Mouse (Mus musculus): ENCODE measurements around the gene Sae1.

DNA sequence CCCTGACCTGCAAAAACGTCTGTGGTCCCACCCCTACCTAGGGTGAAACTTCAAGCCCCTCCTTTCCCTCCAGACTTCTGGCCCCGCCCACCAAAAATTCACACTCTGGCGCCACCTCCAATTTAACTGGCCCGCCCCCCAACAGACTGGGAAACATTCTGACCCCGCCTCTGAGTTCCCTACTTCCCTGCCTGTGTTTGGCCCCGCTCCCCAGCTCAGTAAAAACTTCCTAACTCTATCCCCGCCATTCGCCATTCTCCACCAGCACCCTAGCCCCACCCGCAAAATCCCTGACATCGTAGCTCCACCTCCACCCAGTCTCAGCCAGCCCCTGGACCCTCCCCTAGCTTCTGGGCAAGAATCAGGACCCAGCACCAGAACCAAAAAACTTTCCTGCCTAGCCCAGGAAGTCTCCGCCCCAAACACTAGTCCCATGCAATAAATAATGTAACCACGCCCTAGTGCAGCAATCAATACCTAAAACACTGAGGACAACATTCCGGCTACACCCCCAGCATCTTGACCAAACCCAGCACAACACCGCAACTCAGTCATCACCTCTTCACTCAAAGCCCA lies 102.1 kb downstream of the Sae1 start:
- TF ChIP-seq CTCF (IDR thresholded peaks at IDR 0.05; ENCODE audit: borderline replicate concordance, extremely low read depth, insufficient read depth, insufficient read length), result no peak
- no peak for TF ChIP-seq POLR2A (IDR thresholded peaks at IDR 0.05; ENCODE audit: borderline replicate concordance, extremely low read depth, insufficient read depth, insufficient read length, poor library complexity, severe bottlenecking)

Measured in brain, embryonic 14.5 days (tissue).